Mouse (Mus musculus) limb, embryonic 14.5 days (tissue): ENCODE results near the gene Gm20388. TPM values are rescaled to one million over a fixed set of nuclear protein-coding genes. Genes with fewer than 3 reads are reported as not detected.

Experiments
- ATAC-seq: fragments of 200-750 bp; cut with Nextera tagmentation; 2 replicates; pipeline ENCODE4 v1.8.0; 2017; ENCODE audit warnings: low read depth, moderate number of reproducible peaks, moderate TSS enrichment; ENCODE audit not compliant: low FRiP score
- DNase-seq: peaks from one replicate; pipeline ENCODE4 v3.0.0-alpha.2; 2015; ENCODE audit warnings: low spot score
- H3K27ac ChIP-seq: fragments of 300-500 bp; sonication (generic); replicated peaks from 2 replicates; pipeline ENCODE4 v1.5.1; 2014; ENCODE audit warnings: low read depth, mild to moderate bottlenecking, low read length, moderate library complexity, mixed read lengths
- H3K27me3 ChIP-seq: fragments of 300-500 bp; sonication (generic); 2 replicates; pipeline ENCODE4 v1.6.1; 2014; ENCODE audit warnings: low read length, mixed read lengths; ENCODE audit not compliant: control insufficient read depth, insufficient read depth
- H3K36me3 ChIP-seq: fragments of 300-500 bp; sonication (generic); 2 replicates; pipeline ENCODE4 v1.6.1; 2014; ENCODE audit warnings: mild to moderate bottlenecking, low read length, moderate library complexity, mixed read lengths; ENCODE audit not compliant: control insufficient read depth, insufficient read depth
- H3K4me1 ChIP-seq: fragments of 300-500 bp; sonication (generic); 2 replicates; pipeline ENCODE4 v1.6.1; 2014; ENCODE audit warnings: antibody characterized with exemption, low read length, mixed read lengths; ENCODE audit not compliant: control insufficient read depth, insufficient read depth
- H3K4me2 ChIP-seq: fragments of 300-500 bp; sonication (generic); replicated peaks from 2 replicates; pipeline ENCODE4 v1.6.1; 2014; ENCODE audit warnings: low read depth, mild to moderate bottlenecking, low read length, moderate library complexity; ENCODE audit not compliant: severe bottlenecking
- H3K4me3 ChIP-seq: fragments of 300-500 bp; sonication (generic); replicated peaks from 2 replicates; pipeline ENCODE4 v1.5.1; 2014; ENCODE audit warnings: low read length
- H3K9ac ChIP-seq: fragments of 300-500 bp; sonication (generic); 2 replicates; pipeline ENCODE4 v1.6.1; 2014; ENCODE audit warnings: mild to moderate bottlenecking, low read depth, low read length, moderate library complexity; ENCODE audit not compliant: severe bottlenecking
- H3K9me3 ChIP-seq: fragments of 300-500 bp; sonication (generic); 2 replicates; pipeline ENCODE4 v1.6.1; 2016; ENCODE audit warnings: low read length; ENCODE audit not compliant: control insufficient read depth
- POLR2A ChIP-seq: fragments of 200-500 bp; IDR thresholded peaks from 2 replicates; pipeline ENCODE4 v1.8.0; 2012; ENCODE audit warnings: inconsistent platforms, mild to moderate bottlenecking, moderate library complexity, borderline replicate concordance; ENCODE audit not compliant: insufficient read depth, insufficient read length; ENCODE audit errors: extremely low read depth
- WGBS: fragments of 180-500 bp; shearing (Covaris S2); extraction: QIAGEN DNeasy Blood & Tissue Kit; methylation state at CpG from one replicate; pipeline ENCODE4 v1.1.7; 2014; 5-methylcytosine and 5-hydroxymethylcytosine counted together
- polyA plus RNA-seq, 2 experiments: library from polyadenylated mRNA; depleted of rRNA in 1 of 2; stranded (reverse) in 1 of 2; unstranded in 1 of 2; fragments of >200 nt; fragmentation: Nextera tagmentation in 1 of 2; extraction: Ambion mirVana in 1 of 2; gene quantifications; 2 replicates each; pipeline versions ENCODE4 v1.2.1 to v1.2.3; 2012 to 2014

Gene Gm20388
- polyA plus RNA-seq, 2 experiments, result 1.9 to 49.9 TPM

- ATAC-seq (no peak), DNase-seq (no peak)
- Histone ChIP-seq H3K9ac (no peak overlapping the region), H3K4me1 (peaks cover 26% of the 10 kb centered on the region), H3K27me3 (no peaks in the 10 kb centered on the region), H3K9me3 (no peaks in the 10 kb centered on the region), H3K36me3 (no peaks in the 10 kb centered on the region), H3K4me3 (no peak overlapping the region), H3K27ac (no peak overlapping the region), H3K4me2 (no peak overlapping the region)
- 25% methylated on average over 4 of the region's 4 CpGs for WGBS
- no peak for TF ChIP-seq POLR2A
These were observed 433.5 kb downstream of the Gm20388 start for GRCm38 (mm10) chr8:120344166-120344565.

- ATAC-seq (no peak), DNase-seq (no peak)
- Histone ChIP-seq H3K36me3 (no peaks in the 10 kb centered on the region), H3K4me1 (peaks cover 26% of the 10 kb centered on the region), H3K9me3 (no peaks in the 10 kb centered on the region), H3K4me3 (no peak overlapping the region), H3K27me3 (no peaks in the 10 kb centered on the region), H3K9ac (no peak overlapping the region), H3K4me2 (no peak overlapping the region), H3K27ac (no peak overlapping the region)
- WGBS, result 43% methylated on average over 13 of the region's 13 CpGs
- TF ChIP-seq POLR2A, result no peak
These were observed 433.9 kb downstream of the Gm20388 start for GRCm38 (mm10) chr8:120344583-120344982.

DNA sequence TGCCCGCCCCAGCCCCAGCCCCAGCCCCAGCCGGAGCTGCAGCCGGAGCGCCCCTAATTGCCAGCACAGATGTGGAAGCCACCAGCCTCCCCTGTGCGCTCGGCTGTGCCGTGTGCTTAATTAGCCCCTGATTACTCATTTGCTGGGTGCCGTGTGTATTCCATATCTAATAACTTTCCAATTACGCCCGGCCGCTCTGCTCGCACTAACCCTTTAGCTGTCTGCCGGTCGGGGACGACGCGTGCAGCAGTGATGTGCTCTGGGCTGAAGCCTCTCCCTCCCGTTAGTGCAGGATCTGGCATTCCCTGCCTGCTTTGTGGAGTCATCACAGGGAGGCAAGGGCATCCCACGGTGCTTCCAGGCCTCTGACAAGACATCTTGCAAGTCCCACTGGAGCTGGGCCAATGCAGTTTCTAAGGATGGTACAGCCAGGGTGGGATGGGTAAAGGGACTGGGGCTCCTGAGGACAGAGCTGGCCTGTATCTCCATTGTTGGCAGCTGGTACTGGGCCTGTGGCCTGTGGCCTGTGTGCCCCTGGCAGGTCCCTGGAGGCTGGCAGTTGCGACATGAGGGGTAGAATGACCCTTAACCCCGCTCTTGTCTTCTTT lies 437.2 kb downstream of the Gm20388 start:
- Histone ChIP-seq H3K27ac (no peak overlapping the region), H3K4me2 (no peak overlapping the region), H3K4me3 (no peak overlapping the region), H3K4me1 (peaks cover 38% of the 10 kb centered on the region), H3K27me3 (no peaks in the 10 kb centered on the region), H3K36me3 (no peaks in the 10 kb centered on the region), H3K9ac (no peak overlapping the region), H3K9me3 (no peaks in the 10 kb centered on the region)
- no peak for TF ChIP-seq POLR2A
- 40% methylated on average over 21 of the region's 21 CpGs for WGBS
- ATAC-seq, result no peak
- no peak for DNase-seq

DNA sequence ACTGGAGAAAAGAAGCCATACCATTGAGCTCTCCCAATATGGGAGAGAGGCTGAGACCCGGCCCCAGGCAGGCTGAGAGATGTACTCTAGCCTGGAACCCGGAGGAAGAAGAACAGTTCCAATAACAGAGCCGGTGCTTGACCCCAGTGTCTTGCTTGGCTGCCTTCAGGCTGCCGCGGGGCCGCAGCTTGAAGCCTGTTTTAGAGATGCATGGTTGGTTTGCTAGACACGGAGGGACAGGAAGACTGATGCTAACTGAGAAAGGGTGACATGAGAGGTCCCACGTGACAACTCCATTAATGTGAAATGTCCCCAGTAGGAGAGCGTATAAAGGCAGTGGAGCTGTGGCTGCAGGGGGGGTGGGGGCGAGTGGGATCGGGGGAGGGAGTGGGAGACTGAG lies 438.3 kb downstream of the Gm20388 start:
- Histone ChIP-seq H3K27me3 (no peaks in the 10 kb centered on the region), H3K4me3 (no peak overlapping the region), H3K9ac (no peak overlapping the region), H3K4me2 (no peak overlapping the region), H3K9me3 (no peaks in the 10 kb centered on the region), H3K4me1 (peaks cover 32% of the 10 kb centered on the region), H3K27ac (no peak overlapping the region), H3K36me3 (no peaks in the 10 kb centered on the region)
- DNase-seq, result no peak
- WGBS, result 56% methylated on average over 11 of the region's 11 CpGs
- TF ChIP-seq POLR2A, result no peak
- no peak for ATAC-seq

DNA sequence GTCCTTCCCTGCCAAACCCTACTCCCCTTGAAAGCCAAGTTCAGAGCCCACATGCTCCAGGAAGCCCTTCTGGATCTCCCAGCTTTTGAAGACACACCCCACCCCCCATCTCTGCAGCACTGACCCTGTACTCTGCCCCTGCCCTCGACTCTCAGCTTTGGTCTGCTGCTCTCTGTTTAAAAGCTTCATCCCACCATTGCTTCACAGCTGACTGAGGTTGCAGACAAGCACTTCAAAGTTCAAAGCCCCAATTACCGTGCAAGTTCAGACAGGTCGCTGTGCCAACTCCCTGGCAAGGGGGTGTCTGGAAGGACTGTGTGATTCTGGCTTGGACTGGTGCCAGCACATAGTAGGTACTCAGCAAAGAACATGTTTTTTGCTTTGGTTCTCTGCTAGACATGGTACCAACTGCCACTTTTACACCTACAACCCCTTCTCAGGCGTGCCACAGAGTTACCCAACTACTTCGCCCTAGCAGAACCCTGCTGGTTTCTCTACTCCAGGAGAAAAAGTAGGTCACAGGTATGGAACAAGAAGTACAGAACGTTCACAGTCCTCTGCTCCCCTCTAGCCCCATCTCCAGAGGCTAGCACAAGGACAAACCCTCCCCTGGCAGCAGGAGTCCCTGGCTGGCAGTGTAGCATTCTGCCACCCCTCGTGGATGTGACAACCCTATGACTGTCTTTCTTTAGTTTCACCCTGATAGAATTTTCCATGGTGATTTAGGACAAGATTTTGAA lies 440.9 kb downstream of the Gm20388 start:
- Histone ChIP-seq H3K27ac (no peak overlapping the region), H3K36me3 (no peaks in the 10 kb centered on the region), H3K4me3 (no peak overlapping the region), H3K4me1 (peaks cover 28% of the 10 kb centered on the region), H3K9me3 (no peaks in the 10 kb centered on the region), H3K4me2 (no peak overlapping the region), H3K9ac (no peak overlapping the region), H3K27me3 (no peaks in the 10 kb centered on the region)
- ATAC-seq, result no peak
- 43% methylated on average over 7 of the region's 7 CpGs for WGBS
- DNase-seq, result no peak
- no peak for TF ChIP-seq POLR2A
